Mouse (Mus musculus): Measurements from ENCODE around the gene Aarsd1.

GRCm38 (mm10) chr11:101381817-101382216, 35.6 kb downstream of the Aarsd1 start:
- TF ChIP-seq POLR2A (IDR thresholded peaks at IDR 0.05; ENCODE audit: borderline replicate concordance, extremely low read depth, low read depth, low read length), result no peak
- no peak for TF ChIP-seq CTCF (IDR thresholded peaks at IDR 0.05; ENCODE audit: insufficient read depth, low read length)
